Mouse (Mus musculus) gastrocnemius, postnatal 36 days (tissue): ENCODE data around the gene Atg14. TPM values are rescaled to one million over a fixed set of nuclear protein-coding genes. Genes with fewer than 3 reads are reported as not detected.

Source experiments
- DNase-seq, 2 experiments: peaks; one replicate each; pipeline ENCODE4 v3.0.0; 2022
- intact Hi-C: fragments of 180-260 bp; cut with DNase I; formaldehyde crosslinking; loops from one replicate; pipeline ENCODE4 v1.15.1; 2025
- total RNA-seq, 2 experiments: library from RNA; stranded (reverse); gene quantifications; 2 replicates each; pipeline ENCODE4 v1.2.3; 2021

The Atg14 gene
- total RNA-seq, 2 experiments from 2014 or later, result 6.0 to 8.1 TPM

GRCm38 (mm10) chr14:47514816-47515453 is 55.5 kb downstream of the Atg14 start:
- no peak for DNase-seq
- intact Hi-C loops, result loop anchor here (5.0 kb wide), 1 partner anchor 33 kb away; no protein-coding TSS in a partner anchor

GRCm38 (mm10) chr14:47513606-47514005 is 56.8 kb downstream of the Atg14 start:
- intact Hi-C loops, result no loop called here
- no peak for DNase-seq

GRCm38 (mm10) chr14:47510244-47510643 is 60.2 kb downstream of the Atg14 start:
- DNase-seq, result no peak
- intact Hi-C loops, result no loop called here

GRCm38 (mm10) chr14:47508035-47508434 is 62.4 kb downstream of the Atg14 start:
- intact Hi-C loops, result no loop called here
- DNase-seq, result no peak

GRCm38 (mm10) chr14:47506676-47507075 is 63.8 kb downstream of the Atg14 start:
- no peak for DNase-seq
- intact Hi-C loops, result no loop called here

GRCm38 (mm10) chr14:47504036-47504435 is 66.4 kb downstream of the Atg14 start:
- intact Hi-C loops, result no loop called here
- no peak for DNase-seq

- intact Hi-C loops, result no loop called here
Measured at GRCm38 (mm10) chr14:47498632-47499031, 71.8 kb downstream of the Atg14 start.

GRCm38 (mm10) chr14:47497166-47497565 is 73.3 kb downstream of the Atg14 start:
- intact Hi-C loops, result no loop called here
- DNase-seq, result no peak

More at GRCm38 (mm10) chr14:47498632-47499031, 71.8 kb downstream of the Atg14 start:
- no peak for DNase-seq

GRCm38 (mm10) chr14:47495951-47496350 is 74.5 kb downstream of the Atg14 start:
- intact Hi-C loops, result no loop called here
- DNase-seq, result no peak

GRCm38 (mm10) chr14:47493592-47494361 is 76.7 kb downstream of the Atg14 start:
- intact Hi-C loops, result no loop called here

More at GRCm38 (mm10) chr14:47493592-47494361, 76.7 kb downstream of the Atg14 start:
- no peak for DNase-seq

Other genes with a start within 250 kb of the Atg14 start
- gene Lgals3, start 202.9 kb downstream of the Atg14 start, total RNA-seq, result 1 to 10 TPM; 2.8 to 5.8 TPM
- under 1 TPM; 0.49 to 0.56 TPM for gene Dlgap5, start 152.2 kb downstream of the Atg14 start, total RNA-seq
- 10 to 100 TPM in 1 of 2 experiments, 1 to 10 TPM in 1; 9.1 to 11.0 TPM for gene Fbxo34, start 120.2 kb downstream of the Atg14 start, total RNA-seq
- 100 to 1,000 TPM; 138 to 173 TPM for gene Ktn1, start 77.8 kb upstream of the Atg14 start, total RNA-seq